31 mouse cellular contexts compared by ENCODE assay signal in genomic region chr14:61589288-61590065, GRCm38 (mm10). TPM values are rescaled to one million over a fixed set of nuclear protein-coding genes. Genes with fewer than 3 reads are reported as not detected.
DNase-seq lines count a peak whose midpoint lies in the region; ATAC-seq and TF ChIP-seq lines count a peak whose summit lies in the region.
"Had no signal": no experiment of that assay in that cellular context is flagged by ENCODE, and none has a peak within 500 bp of the region (broad histone marks: within the 10 kb centered on the region; RNA-seq: fewer than 3 reads in every experiment).

No protein-coding gene starts in this region.

- H3K27ac ChIP-seq in liver, embryonic 14.5 days: no peak overlapping the region
- H3K27ac ChIP-seq in liver, embryonic 11.5 days (ENCODE audit: low read depth, low read length): no peak overlapping the region
- no peak overlapping the region for H3K27ac ChIP-seq in MEL (ENCODE audit: control insufficient read depth, low read depth, low read length)
- no peak overlapping the region for H3K27ac ChIP-seq in heart, embryonic 12.5 days (ENCODE audit: poor library complexity, severe bottlenecking)
- no peak overlapping the region for H3K27ac ChIP-seq in neural tube, embryonic 15.5 days (replicated peaks)
- H3K27ac ChIP-seq: embryonic facial prominence, embryonic 12.5 days; hindbrain, embryonic 12.5 days; hindbrain, postnatal 0 days; intestine, embryonic 15.5 days; layer of hippocampus, adult 2 months; left cerebral cortex, adult 2 months; limb, embryonic 12.5 days; midbrain, embryonic 10.5 days; midbrain, embryonic 15.5 days; neural tube, embryonic 12.5 days had no signal

- no peak overlapping the region for H3K4me2 ChIP-seq in liver, embryonic 14.5 days (ENCODE audit: low read depth)
- H3K4me2 ChIP-seq in liver, embryonic 11.5 days: no peak overlapping the region
- H3K4me2 ChIP-seq in heart, embryonic 12.5 days: no peak overlapping the region
- no peak overlapping the region for H3K4me2 ChIP-seq in neural tube, embryonic 15.5 days
- H3K4me2 ChIP-seq: embryonic facial prominence, embryonic 12.5 days; hindbrain, embryonic 12.5 days; intestine, embryonic 15.5 days; limb, embryonic 12.5 days; midbrain, embryonic 15.5 days; neural tube, embryonic 12.5 days had no signal

- DNase-seq in liver, embryonic 14.5 days (ENCODE audit: low read depth in 3 of 3, low spot score in 3 of 3): no peak
- no peak for DNase-seq in liver, embryonic 11.5 days (ENCODE audit: low spot score)
- DNase-seq in MEL (ENCODE audit: low read depth, low spot score): peak; percentile 48
- DNase-seq in ovary, postnatal 36 days (ENCODE audit: low spot score): no peak
- DNase-seq: adrenal gland, postnatal 10 days; cerebellum, adult 11 months; cerebellum, adult 9-10 months; cerebellum, postnatal 36 days; embryo, embryonic 11 days; gastrocnemius, postnatal 36 days; kidney, adult 2 months; kidney, postnatal 36 days; liver, postnatal 0 days; lung, postnatal 36 days; right cerebral cortex, postnatal 14 days had no signal

- TF ChIP-seq RAD21 in MEL (IDR thresholded peaks at IDR 0.05; ENCODE audit: low read depth, low read length): no peak; the same call in 1 of the 2 replicates

- H3K9me3 ChIP-seq in liver, embryonic 14.5 days (ENCODE audit: control insufficient read depth, low read length): no peaks in the 10 kb centered on the region
- H3K9me3 ChIP-seq in liver, embryonic 11.5 days (ENCODE audit: control insufficient read depth, low read length): no peaks in the 10 kb centered on the region
- H3K9me3 ChIP-seq in MEL (replicated peaks; ENCODE audit: insufficient read depth, low read length): no peaks in the 10 kb centered on the region
- no peaks in the 10 kb centered on the region for H3K9me3 ChIP-seq in heart, embryonic 12.5 days (replicated peaks)
- no peaks in the 10 kb centered on the region for H3K9me3 ChIP-seq in neural tube, embryonic 15.5 days (replicated peaks)
- H3K9me3 ChIP-seq: embryonic facial prominence, embryonic 12.5 days; hindbrain, embryonic 12.5 days; intestine, embryonic 15.5 days; limb, embryonic 12.5 days; midbrain, embryonic 10.5 days; midbrain, embryonic 15.5 days; neural tube, embryonic 12.5 days had no signal

- 22% methylated on average over 4 of the region's 4 CpGs for WGBS in liver, embryonic 14.5 days (ENCODE audit: insufficient replicate concordance)
- WGBS in liver, embryonic 11.5 days: 44% methylated on average over 4 of the region's 4 CpGs
- whole genome bisulfite sequencing in heart, embryonic 12.5 days: 58% methylated on average over 4 of the region's 4 CpGs
- WGBS in neural tube, embryonic 15.5 days: 88% methylated on average over 4 of the region's 4 CpGs

- no peaks in the 10 kb centered on the region for H3K36me3 ChIP-seq in liver, embryonic 14.5 days (replicated peaks; ENCODE audit: control insufficient read depth, insufficient read depth, low read depth)
- no peaks in the 10 kb centered on the region for H3K36me3 ChIP-seq in liver, embryonic 11.5 days (ENCODE audit: control insufficient read depth, insufficient read depth, low read length)
- H3K36me3 ChIP-seq in MEL (ENCODE audit: control insufficient read depth in 1 of 2, insufficient read depth in 2 of 2, low read length in 2 of 2): peaks cover 0 to 2% of the 10 kb centered on the region in 2 experiments; a peak in 2 of 4 replicates
- no peaks in the 10 kb centered on the region for H3K36me3 ChIP-seq in heart, embryonic 12.5 days
- no peaks in the 10 kb centered on the region for H3K36me3 ChIP-seq in neural tube, embryonic 15.5 days
- H3K36me3 ChIP-seq: embryonic facial prominence, embryonic 12.5 days; hindbrain, embryonic 12.5 days; intestine, embryonic 15.5 days; limb, embryonic 12.5 days; midbrain, embryonic 10.5 days; midbrain, embryonic 15.5 days; neural tube, embryonic 12.5 days had no signal

- 0 out of 2 replicates have a peak, but pooled peaks have one; percentile 25 for TF ChIP-seq CTCF in liver, embryonic 14.5 days (IDR thresholded peaks at IDR 0.05; ENCODE audit: low read depth)
- no peak for TF ChIP-seq CTCF in MEL (IDR thresholded peaks at IDR 0.05 in 2 of 3, conservative IDR thresholded peaks at IDR 0.05 in 1 of 3; ENCODE audit: control insufficient read depth in 1 of 3, insufficient read depth in 1 of 3, low read depth in 2 of 3, low read length in 3 of 3, poor library complexity in 1 of 3, severe bottlenecking in 1 of 3)

- no peaks in the 10 kb centered on the region for H3K27me3 ChIP-seq in liver, embryonic 14.5 days (ENCODE audit: control insufficient read depth, insufficient read depth, low read length)
- H3K27me3 ChIP-seq in liver, embryonic 11.5 days (replicated peaks; ENCODE audit: control insufficient read depth, insufficient read depth, low read length): no peaks in the 10 kb centered on the region
- no peaks in the 10 kb centered on the region for H3K27me3 ChIP-seq in MEL (ENCODE audit: control insufficient read depth in 1 of 2, insufficient read depth in 2 of 2, low read length in 2 of 2)
- H3K27me3 ChIP-seq in heart, embryonic 12.5 days (replicated peaks): no peaks in the 10 kb centered on the region
- no peaks in the 10 kb centered on the region for H3K27me3 ChIP-seq in neural tube, embryonic 15.5 days (replicated peaks)
- H3K27me3 ChIP-seq: embryonic facial prominence, embryonic 12.5 days; hindbrain, embryonic 12.5 days; intestine, embryonic 15.5 days; limb, embryonic 12.5 days; midbrain, embryonic 15.5 days; neural tube, embryonic 12.5 days had no signal

- H3K9ac ChIP-seq in liver, embryonic 14.5 days (replicated peaks): no peak overlapping the region
- H3K9ac ChIP-seq in liver, embryonic 11.5 days (ENCODE audit: low read depth, low read length): no peak overlapping the region
- no peak overlapping the region for H3K9ac ChIP-seq in MEL (ENCODE audit: control insufficient read depth, low read depth, low read length, poor library complexity, severe bottlenecking)
- H3K9ac ChIP-seq in heart, embryonic 12.5 days: no peak overlapping the region
- H3K9ac ChIP-seq in neural tube, embryonic 15.5 days (replicated peaks): no peak overlapping the region
- H3K9ac ChIP-seq: embryonic facial prominence, embryonic 12.5 days; hindbrain, embryonic 12.5 days; intestine, embryonic 15.5 days; limb, embryonic 12.5 days; liver, postnatal 0 days; midbrain, embryonic 15.5 days; neural tube, embryonic 12.5 days had no signal

- TF ChIP-seq POLR2A in MEL (IDR thresholded peaks at IDR 0.05; ENCODE audit: control insufficient read depth in 1 of 2, insufficient read depth in 1 of 2, low read depth in 1 of 2, low read length in 2 of 2, poor library complexity in 1 of 2): no peak

- H3K79me2 ChIP-seq in MEL (ENCODE audit: control insufficient read depth, insufficient read depth, low read length, poor library complexity): no peaks in the 10 kb centered on the region

- no peak for TF ChIP-seq EP300 in liver, embryonic 14.5 days (IDR thresholded peaks at IDR 0.05; ENCODE audit: low read depth)
- TF ChIP-seq EP300 in MEL (IDR thresholded peaks at IDR 0.05; ENCODE audit: low read depth in 1 of 2, low read length in 2 of 2): no peak

- 0 out of 4 replicates have a peak, but pooled peaks cover 0 to 3% of the 10 kb centered on the region in 2 experiments for H3K4me1 ChIP-seq in liver, embryonic 14.5 days (replicated peaks; ENCODE audit: control insufficient read depth in 2 of 2, insufficient read depth in 2 of 2, low read length in 1 of 2)
- H3K4me1 ChIP-seq in liver, embryonic 11.5 days (replicated peaks; ENCODE audit: control insufficient read depth, insufficient read depth, low read length): no peaks in the 10 kb centered on the region
- H3K4me1 ChIP-seq in MEL (ENCODE audit: control insufficient read depth in 1 of 2, insufficient read depth in 2 of 2, low read length in 2 of 2): peaks cover 0 to 3% of the 10 kb centered on the region in 2 experiments; a peak in 1 of 4 replicates
- no peaks in the 10 kb centered on the region for H3K4me1 ChIP-seq in heart, embryonic 12.5 days (replicated peaks)
- H3K4me1 ChIP-seq in neural tube, embryonic 15.5 days: no peaks in the 10 kb centered on the region
- H3K4me1 ChIP-seq: embryonic facial prominence, embryonic 12.5 days; hindbrain, embryonic 12.5 days; intestine, embryonic 15.5 days; limb, embryonic 12.5 days; midbrain, embryonic 10.5 days; midbrain, embryonic 15.5 days; neural tube, embryonic 12.5 days had no signal

- ATAC-seq in liver, embryonic 14.5 days (ENCODE audit: insufficient read depth): no peak
- no peak for ATAC-seq in liver, embryonic 11.5 days (replicated peaks; ENCODE audit: low FRiP score)
- ATAC-seq in hematopoietic stem cell, adult 5-6 weeks (replicated peaks in 1 of 2; ENCODE audit: insufficient read depth in 1 of 2, low FRiP score in 2 of 2, low TSS enrichment in 1 of 2, low read depth in 1 of 2, poor library complexity in 2 of 2, severe bottlenecking in 2 of 2): peak; percentile 90 to 98
- ATAC-seq in monocyte, adult 5-6 weeks (replicated peaks; ENCODE audit: insufficient number of reproducible peaks, low FRiP score, low TSS enrichment, poor library complexity, severe bottlenecking): peak; percentile 50; the same call in 1 of the 2 replicates
- ATAC-seq in heart, embryonic 12.5 days (ENCODE audit: insufficient number of reproducible peaks, low FRiP score): no peak
- ATAC-seq in neural tube, embryonic 15.5 days (ENCODE audit: low FRiP score): no peak
- ATAC-seq: forebrain, embryonic 14.5 days; hindbrain, postnatal 0 days; intestine, embryonic 15.5 days; liver, postnatal 0 days; midbrain, embryonic 15.5 days had no signal

- no peak overlapping the region for H3K4me3 ChIP-seq in liver, embryonic 14.5 days (ENCODE audit: insufficient read depth in 1 of 2, low read depth in 2 of 2, low read length in 2 of 2)
- H3K4me3 ChIP-seq in liver, embryonic 11.5 days (ENCODE audit: low read depth, low read length): no peak overlapping the region
- H3K4me3 ChIP-seq in MEL (ENCODE audit: control insufficient read depth in 1 of 2, insufficient read depth in 1 of 2, low read depth in 2 of 2, low read length in 2 of 2): no peak overlapping the region
- no peak overlapping the region for H3K4me3 ChIP-seq in heart, embryonic 12.5 days
- no peak overlapping the region for H3K4me3 ChIP-seq in neural tube, embryonic 15.5 days (replicated peaks)
- H3K4me3 ChIP-seq: embryonic facial prominence, embryonic 12.5 days; hindbrain, embryonic 12.5 days; intestine, embryonic 15.5 days; layer of hippocampus, adult 2 months; left cerebral cortex, adult 2 months; limb, embryonic 12.5 days; midbrain, embryonic 10.5 days; midbrain, embryonic 15.5 days; neural tube, embryonic 12.5 days had no signal

RNA-seq across cellular contexts. Expression of gene Trim13, which starts 8.6 kb away (rescaled TPM):
- 1.9 and 2.7 TPM in 2 replicates for polyA plus RNA-seq in liver, embryonic 14.5 days (2012; rRNA removed)
- polyA plus RNA-seq in liver, embryonic 14.5 days (2014; fragmentation: Nextera tagmentation; extraction: Ambion mirVana): 4.0 and 4.3 TPM in 2 replicates
- polyA plus RNA-seq in liver, embryonic 11.5 days (2014; fragmentation: Nextera tagmentation; extraction: Ambion mirVana): 12.8 and 14.2 TPM in 2 replicates
- 5.4 and 5.9 TPM in 2 replicates for total RNA-seq in MEL (2012; rRNA removed)
- polyA plus RNA-seq in MEL (2012; ENCODE audit: insufficient read depth in 1 of 2, insufficient read length in 2 of 2, low read depth in 1 of 2, low replicate concordance in 2 of 2, missing spikeins in 1 of 2): 1 to 10 TPM in 1 of 2 experiments, not detected in 1; 4.8 TPM
- total RNA-seq in hematopoietic stem cell, adult 5-6 weeks (2017): 36.3 and 42.7 TPM in 2 replicates
- 1.9 to 11.8 TPM (median 8.2 TPM) in 3 replicates for total RNA-seq in monocyte, adult 5-6 weeks (2017)
- polyA plus RNA-seq in heart, embryonic 12.5 days (2016; fragmentation: Nextera tagmentation; extraction: Ambion mirVana): 13.5 and 15.8 TPM in 2 replicates
- 38.2 and 44.8 TPM in 2 replicates for polyA plus RNA-seq in neural tube, embryonic 15.5 days (2015; fragmentation: Nextera tagmentation; extraction: Ambion mirVana)

RNA-seq across cellular contexts. Expression of gene Kcnrg, which starts 17.8 kb away (rescaled TPM):
- 0.08 and 0.13 TPM in 2 replicates for polyA plus RNA-seq in liver, embryonic 14.5 days (2012; rRNA removed)
- 0.19 and 0.25 TPM in 2 replicates for polyA plus RNA-seq in liver, embryonic 14.5 days (2014; fragmentation: Nextera tagmentation; extraction: Ambion mirVana)
- 0.55 and 0.61 TPM in 2 replicates for polyA plus RNA-seq in liver, embryonic 11.5 days (2014; fragmentation: Nextera tagmentation; extraction: Ambion mirVana)
- total RNA-seq in MEL (2012; rRNA removed): 0.04 TPM in 1 of 2 replicates, not detected in the other
- under 1 TPM in 1 of 2 experiments, not detected in 1; 0.15 TPM for polyA plus RNA-seq in MEL (2012; ENCODE audit: insufficient read depth in 1 of 2, insufficient read length in 2 of 2, low read depth in 1 of 2, low replicate concordance in 2 of 2, missing spikeins in 1 of 2)
- total RNA-seq in hematopoietic stem cell, adult 5-6 weeks (2017): 0.94 and 2.6 TPM in 2 replicates
- total RNA-seq in monocyte, adult 5-6 weeks (2017): 0.19 TPM in 1 of 3 replicates, not detected in the others
- 0.40 and 0.55 TPM in 2 replicates for polyA plus RNA-seq in heart, embryonic 12.5 days (2016; fragmentation: Nextera tagmentation; extraction: Ambion mirVana)
- polyA plus RNA-seq in neural tube, embryonic 15.5 days (2015; fragmentation: Nextera tagmentation; extraction: Ambion mirVana): 2.1 and 2.2 TPM in 2 replicates
- total RNA-seq: liver, adult 2 months had no signal
- polyA plus RNA-seq: liver, adult 2 months had no signal

RNA-seq across cellular contexts. Expression of gene Spryd7, which starts 32.8 kb away (rescaled TPM):
- 2.4 and 4.5 TPM in 2 replicates for polyA plus RNA-seq in liver, embryonic 14.5 days (2012; rRNA removed)
- 8.3 and 10.1 TPM in 2 replicates for polyA plus RNA-seq in liver, embryonic 14.5 days (2014; fragmentation: Nextera tagmentation; extraction: Ambion mirVana)
- polyA plus RNA-seq in liver, embryonic 11.5 days (2014; fragmentation: Nextera tagmentation; extraction: Ambion mirVana): 24.0 and 24.5 TPM in 2 replicates
- total RNA-seq in MEL (2012; rRNA removed): 16.4 and 18.5 TPM in 2 replicates
- polyA plus RNA-seq in MEL (2012; ENCODE audit: insufficient read depth in 1 of 2, insufficient read length in 2 of 2, low read depth in 1 of 2, low replicate concordance in 2 of 2, missing spikeins in 1 of 2): 10 to 100 TPM in 1 of 2 experiments, not detected in 1; 14.3 TPM
- 17.9 and 25.3 TPM in 2 replicates for total RNA-seq in hematopoietic stem cell, adult 5-6 weeks (2017)
- total RNA-seq in monocyte, adult 5-6 weeks (2017): 2.5 to 10.7 TPM (median 7.2 TPM) in 3 replicates
- polyA plus RNA-seq in heart, embryonic 12.5 days (2016; fragmentation: Nextera tagmentation; extraction: Ambion mirVana): 21.9 and 25.3 TPM in 2 replicates
- polyA plus RNA-seq in neural tube, embryonic 15.5 days (2015; fragmentation: Nextera tagmentation; extraction: Ambion mirVana): 59.5 and 60.6 TPM in 2 replicates

Comparison
In these comparisons a context has a peak if more than half of its experiments do, and no peak if none do; other contexts are left out.
1. ATAC-seq: peak in hematopoietic stem cell, adult 5-6 weeks (2 of 2) and monocyte, adult 5-6 weeks (single experiment); none in liver, embryonic 14.5 days (single experiment), liver, embryonic 11.5 days (single experiment), heart, embryonic 12.5 days (single experiment) and neural tube, embryonic 15.5 days (single experiment).